Mouse (Mus musculus) cortical plate, adult 2 months (tissue): ENCODE measurements around the gene Rwdd4a.

Source experiments
- CTCF ChIP-seq: fragments of 200-500 bp; IDR thresholded peaks from 2 replicates; pipeline ENCODE4 v1.5.1; 2011; ENCODE audit warnings: mild to moderate bottlenecking, control low read depth, low read length; ENCODE audit not compliant: insufficient read depth; ENCODE audit errors: extremely low read depth
- POLR2A ChIP-seq: fragments of 200-500 bp; IDR thresholded peaks from 2 replicates; pipeline ENCODE4 v1.6.1; 2011; ENCODE audit warnings: mild to moderate bottlenecking, low read length, control low read depth; ENCODE audit not compliant: insufficient read depth; ENCODE audit errors: extremely low read depth

DNA sequence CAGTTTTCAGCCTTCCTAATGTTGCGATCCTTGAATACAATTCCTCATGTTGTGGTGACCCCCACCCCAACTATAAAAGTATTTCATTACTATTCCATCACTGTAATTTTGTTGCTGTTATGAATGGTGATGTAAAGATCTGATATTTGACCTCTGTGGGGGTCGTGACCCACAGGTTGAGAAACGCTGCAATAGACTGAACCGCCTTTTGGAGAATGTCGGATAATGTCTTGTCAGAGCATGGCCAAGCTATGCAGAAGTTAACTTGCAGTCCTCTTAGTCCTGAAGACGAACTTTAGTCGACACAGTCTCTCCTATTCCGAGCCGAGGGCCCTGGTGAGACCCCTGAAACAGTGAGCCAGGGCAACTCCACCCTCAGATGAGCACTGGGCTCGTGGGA is 13.6 kb downstream of the Rwdd4a start:
- TF ChIP-seq CTCF = no peak
- no peak for TF ChIP-seq POLR2A
